Comparison of ENCODE assay signal across 8 mouse cellular contexts in the genomic region with DNA sequence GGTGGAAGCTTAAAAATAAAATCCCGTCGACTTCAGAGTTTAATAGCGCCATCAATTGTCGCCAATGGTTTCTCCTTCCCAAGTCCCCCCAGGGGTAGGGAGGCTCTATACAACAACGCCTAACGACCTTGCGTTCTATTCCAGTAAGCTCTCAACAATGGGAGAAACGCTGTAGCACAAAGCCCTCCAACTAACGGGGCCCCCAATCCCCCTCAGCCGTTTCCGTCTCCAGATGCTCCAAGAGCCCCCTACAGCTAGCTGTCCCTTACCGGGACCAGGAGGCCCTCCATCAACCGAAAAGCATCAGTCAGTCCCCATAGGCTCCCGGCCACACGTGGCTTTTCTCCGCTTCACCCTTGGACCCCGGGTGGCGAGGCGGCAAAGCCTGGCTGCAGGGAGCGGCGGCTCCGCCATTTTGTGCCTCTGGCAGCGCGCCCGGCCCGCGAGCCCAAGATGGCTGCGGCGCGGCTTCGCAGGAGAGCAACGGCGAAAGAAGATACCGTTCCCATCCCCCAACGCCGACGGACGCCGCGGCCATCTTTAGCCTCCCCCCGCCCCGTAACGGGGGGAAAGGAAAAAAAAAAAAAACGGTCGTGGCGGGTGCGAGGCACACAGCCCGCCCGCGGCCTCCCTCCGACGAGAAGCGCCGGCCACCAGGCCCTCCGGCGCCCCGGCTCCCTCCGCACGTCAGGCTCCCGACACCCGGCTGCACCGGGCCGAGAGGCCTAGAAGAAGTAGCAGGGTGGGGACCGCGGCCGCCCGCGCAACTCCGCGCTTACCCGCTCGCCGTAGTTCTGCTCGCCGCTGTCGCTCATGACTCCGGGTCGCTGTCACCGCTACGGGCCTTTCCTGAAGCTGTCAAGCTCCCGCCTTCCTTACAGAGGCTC. TPM values are rescaled to one million over a fixed set of nuclear protein-coding genes. Genes with fewer than 3 reads are reported as not detected.
A peak's percentile ranks its signal among the peaks of the same experiment; 100 is the strongest.
DNase-seq lines count a peak whose midpoint lies in the region; ATAC-seq lines count a peak whose summit lies in the region.

No protein-coding gene starts in this region.

- under 1% methylated on average over 61 of the region's 81 CpGs for WGBS in hindbrain, embryonic 14.5 days

- H3K4me2 ChIP-seq in hindbrain, embryonic 14.5 days (replicated peaks): peak overlapping the region; percentile 84

- DNase-seq in R1 (ENCODE audit: low read depth, low spot score): peak; percentile 77
- peak; percentile 92 to 95 for DNase-seq in cerebellum, postnatal 14 days
- DNase-seq in frontal cortex, postnatal 25 days (ENCODE audit: low spot score in 2 of 2): peak; percentile 55 to 63
- DNase-seq in hindbrain, embryonic 14.5 days (ENCODE audit: low spot score): peak; percentile 88
- DNase-seq in left cerebral cortex, adult 11 months (ENCODE audit: low spot score): peak; percentile 62
- DNase-seq in lung, postnatal 36 days: peak; percentile 86
- DNase-seq in retina, postnatal 1 day: peak; percentile 94
- DNase-seq in thymus, postnatal 4 days: peak; percentile 89

- no peaks in the 10 kb centered on the region for H3K36me3 ChIP-seq in hindbrain, embryonic 14.5 days (replicated peaks; ENCODE audit: control insufficient read depth, insufficient read depth)

- peak overlapping the region; percentile 83 for H3K9ac ChIP-seq in hindbrain, embryonic 14.5 days

- peak overlapping the region; percentile 96 for H3K27ac ChIP-seq in hindbrain, embryonic 14.5 days

- no peaks in the 10 kb centered on the region for H3K27me3 ChIP-seq in hindbrain, embryonic 14.5 days (ENCODE audit: control insufficient read depth, insufficient read depth, low read length)

- H3K9me3 ChIP-seq in hindbrain, embryonic 14.5 days (ENCODE audit: control insufficient read depth, low read length): no peaks in the 10 kb centered on the region

- H3K4me1 ChIP-seq in hindbrain, embryonic 14.5 days (replicated peaks; ENCODE audit: control insufficient read depth, insufficient read depth, low read length): peaks cover 32% of the 10 kb centered on the region

- peak overlapping the region; percentile 69 for H3K4me3 ChIP-seq in hindbrain, embryonic 14.5 days (replicated peaks; ENCODE audit: low read length)

- ATAC-seq in hindbrain, embryonic 14.5 days (ENCODE audit: low FRiP score): peak; percentile 76

RNA-seq across cellular contexts. Expression of a gene that starts 0.6 kb away (rescaled TPM):
- polyA plus RNA-seq in hindbrain, embryonic 14.5 days (2014; fragmentation: Nextera tagmentation; extraction: Ambion mirVana): 222 and 239 TPM in 2 replicates

Comparison
In these comparisons a context has a peak if more than half of its experiments do, and no peak if none do; other contexts are left out.
1. Peak in every context shown above with its lines: DNase-seq, ATAC-seq, H3K4me3 ChIP-seq and H3K27ac ChIP-seq.